Mouse (Mus musculus) ZHBTc4 (cell line): ENCODE measurements around the gene Sf3a2.
"Not testable (repeated sequence)": the region's sequence is repeated elsewhere in the genome, so short reads cannot be mapped to it uniquely, and the experiment has no call there.

Experiments
- DNase-seq: peaks from one replicate; pipeline ENCODE4 v3.0.0-alpha.2; 2011; ENCODE audit warnings: low read depth, low spot score

The Sf3a2 gene

DNA sequence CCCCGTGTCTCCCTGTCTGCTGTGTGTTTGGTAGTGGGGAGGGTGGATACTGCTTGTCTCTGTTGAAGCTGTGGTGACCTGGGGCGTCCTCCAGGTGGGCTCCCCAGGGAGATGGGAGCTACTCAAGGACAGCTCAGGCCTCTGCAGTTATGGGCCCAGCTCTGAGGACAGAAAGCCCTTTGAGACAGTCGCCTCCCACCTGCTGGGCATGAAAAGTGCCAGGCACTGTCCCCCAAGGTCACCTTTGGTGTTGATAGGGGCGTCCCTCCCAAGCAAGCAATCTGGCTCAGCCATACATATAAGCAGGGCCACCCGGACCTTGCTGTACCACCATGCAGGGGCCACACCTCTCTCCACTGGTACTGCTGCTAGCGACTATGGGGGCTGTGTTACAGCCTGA is 6.9 kb downstream of the Sf3a2 start, which contains the start of gene Amh:
Gene Amh, plus strand, starts transcription at position 328 of the 400 bp plus-strand sequence.
- no peak for DNase-seq

DNA sequence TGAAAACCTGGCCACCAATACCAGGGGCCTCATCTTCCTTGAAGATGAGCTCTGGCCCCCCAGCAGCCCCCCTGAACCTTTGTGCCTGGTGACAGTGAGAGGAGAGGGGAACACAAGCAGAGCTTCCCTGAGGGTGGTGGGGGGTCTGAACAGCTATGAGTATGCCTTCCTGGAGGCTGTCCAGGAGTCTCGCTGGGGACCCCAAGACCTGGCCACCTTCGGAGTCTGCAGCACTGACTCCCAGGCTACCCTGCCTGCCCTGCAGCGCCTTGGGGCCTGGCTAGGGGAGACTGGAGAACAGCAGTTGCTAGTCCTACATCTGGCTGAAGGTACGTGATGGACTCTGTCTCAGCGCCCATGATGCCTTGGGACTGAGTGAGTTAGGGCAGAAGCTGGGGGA is 7.3 kb downstream of the Sf3a2 start:
- DNase-seq, result no peak

- peak; percentile 79 for DNase-seq
These were observed 7.9 kb downstream of the Sf3a2 start for GRCm38 (mm10) chr10:80805925-80806324.

DNA sequence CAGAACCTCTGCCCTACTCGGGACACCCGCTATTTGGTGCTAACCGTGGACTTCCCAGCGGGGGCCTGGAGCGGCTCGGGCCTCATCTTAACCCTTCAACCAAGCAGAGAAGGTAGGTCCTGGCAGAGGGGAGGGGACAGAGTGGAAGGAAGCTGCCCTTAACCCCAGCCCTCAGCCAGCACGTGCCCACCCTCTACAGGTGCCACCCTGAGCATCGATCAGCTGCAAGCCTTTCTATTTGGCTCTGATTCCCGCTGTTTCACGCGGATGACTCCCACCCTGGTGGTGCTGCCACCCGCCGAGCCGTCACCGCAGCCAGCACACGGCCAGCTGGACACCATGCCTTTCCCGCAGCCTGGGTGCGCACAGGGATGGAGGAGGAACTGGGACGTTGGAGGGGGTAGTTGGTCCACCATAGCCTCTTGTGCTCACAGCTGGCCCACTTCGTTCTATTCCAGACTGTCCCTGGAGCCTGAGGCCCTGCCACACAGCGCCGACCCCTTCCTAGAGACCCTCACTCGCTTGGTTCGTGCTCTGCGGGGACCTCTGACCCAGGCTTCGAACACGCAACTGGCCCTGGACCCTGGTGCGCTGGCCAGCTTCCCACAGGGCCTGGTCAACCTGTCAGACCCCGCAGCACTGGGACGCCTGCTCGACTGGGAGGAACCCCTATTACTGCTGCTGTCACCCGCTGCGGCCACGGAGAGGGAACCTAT is 8.5 kb downstream of the Sf3a2 start:
- DNase-seq, result no peak

- DNase-seq, result peak; percentile 85
These were observed 9.1 kb downstream of the Sf3a2 start for GRCm38 (mm10) chr10:80807057-80807627.

DNA sequence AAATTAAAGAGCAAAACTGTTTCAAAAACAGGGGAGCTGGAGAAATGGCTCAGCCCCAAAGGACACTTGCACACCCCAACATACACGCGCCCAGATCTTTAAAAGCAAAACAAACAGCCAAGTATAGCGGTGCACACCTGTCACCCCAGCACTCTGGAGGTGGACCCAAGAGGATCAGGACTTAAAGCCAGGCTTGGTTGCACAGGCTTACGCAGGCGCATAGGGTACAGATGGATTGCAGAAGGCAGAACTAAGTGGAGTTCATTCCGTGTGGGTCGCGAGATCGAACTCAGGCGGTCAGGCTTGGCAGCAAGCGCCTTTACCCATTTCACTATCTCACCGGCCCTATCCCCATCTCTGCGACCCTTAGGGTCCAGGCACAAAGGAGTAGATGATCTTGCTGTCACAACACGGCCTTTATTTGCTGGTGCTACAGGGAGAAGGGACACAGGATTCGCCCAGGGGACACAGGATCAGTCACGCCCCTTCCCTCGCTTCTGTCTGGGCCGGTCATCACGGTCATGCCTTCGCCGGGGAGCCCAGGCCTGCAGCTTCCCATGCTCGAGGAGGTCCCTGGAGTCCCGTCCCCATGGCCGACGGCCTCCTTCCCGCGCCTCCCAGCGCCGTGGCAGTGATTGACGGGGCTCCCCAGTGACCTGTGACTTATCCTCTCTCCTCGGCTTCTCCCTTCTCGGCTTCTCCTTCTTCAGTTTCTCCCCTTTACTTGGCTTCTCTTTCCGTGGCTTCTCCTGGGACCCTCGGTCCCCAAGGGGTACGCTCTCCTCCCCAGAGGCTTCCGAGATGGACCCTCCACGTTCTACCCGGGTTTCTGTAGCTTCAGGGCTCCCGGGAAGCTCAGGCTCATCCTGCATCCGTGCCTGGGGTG is 10.3 kb downstream of the Sf3a2 start:
- DNase-seq, result no peak

DNA sequence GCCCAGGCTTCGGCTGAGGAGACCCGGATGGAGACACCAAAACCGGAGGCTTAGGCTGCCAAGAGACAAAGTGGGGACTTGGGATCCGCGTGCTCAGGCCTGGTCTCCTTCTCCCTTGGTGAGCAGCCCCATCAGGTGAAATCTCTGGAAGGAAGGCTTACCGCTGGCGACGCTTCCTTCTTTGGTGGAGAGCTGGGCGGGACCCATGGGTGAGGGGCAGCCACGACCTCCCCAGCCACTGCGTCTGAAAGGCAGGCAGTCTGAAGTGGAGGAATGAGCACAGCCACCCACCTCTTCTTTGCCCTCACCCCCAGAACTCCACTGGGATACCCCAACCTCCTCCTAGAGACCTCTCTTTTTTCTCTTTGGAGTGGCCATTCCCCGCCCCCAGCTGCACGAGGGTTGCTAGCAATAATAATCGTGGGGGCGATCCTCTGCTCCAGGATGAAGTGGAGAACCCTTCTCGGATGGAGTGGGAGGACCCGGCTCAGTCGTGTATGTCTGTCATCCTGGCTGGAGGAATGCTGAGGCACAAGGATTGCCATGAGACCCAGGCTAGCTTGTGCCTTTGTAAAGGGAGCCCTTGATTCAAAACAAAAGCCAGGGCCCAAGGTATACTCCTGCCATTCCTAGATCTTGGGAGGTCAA is 11.1 kb downstream of the Sf3a2 start:
- DNase-seq, result peak; percentile 39

- no peak for DNase-seq
These were observed 12.1 kb downstream of the Sf3a2 start for GRCm38 (mm10) chr10:80810084-80810483.

GRCm38 (mm10) chr10:80812391-80813041 is 14.5 kb downstream of the Sf3a2 start:
- DNase-seq, result no peak

GRCm38 (mm10) chr10:80813366-80813765 is 15.4 kb downstream of the Sf3a2 start, which contains the start of gene Jsrp1:
Jsrp1 (minus strand) TSS chr10:80813498.
- no peak for DNase-seq

DNA sequence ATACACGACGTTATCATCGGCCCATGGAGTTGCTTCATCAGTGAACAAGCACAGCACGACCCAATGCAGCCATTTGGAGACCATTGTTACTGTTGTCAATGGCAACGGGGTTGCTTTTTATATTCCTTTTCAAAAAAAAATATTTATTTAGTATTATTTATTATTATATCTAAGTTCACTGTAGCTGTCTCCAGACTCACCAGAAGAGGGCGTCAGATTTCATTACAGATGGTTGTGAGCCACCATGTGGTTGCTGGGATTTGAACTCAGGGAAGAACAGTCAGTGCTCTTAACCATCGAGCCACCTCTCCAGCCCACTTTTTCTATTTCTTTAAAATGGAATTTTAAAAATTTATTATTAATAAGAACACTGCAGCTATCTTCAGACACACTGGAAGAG is 16.8 kb downstream of the Sf3a2 start:
- DNase-seq, result no peak

DNA sequence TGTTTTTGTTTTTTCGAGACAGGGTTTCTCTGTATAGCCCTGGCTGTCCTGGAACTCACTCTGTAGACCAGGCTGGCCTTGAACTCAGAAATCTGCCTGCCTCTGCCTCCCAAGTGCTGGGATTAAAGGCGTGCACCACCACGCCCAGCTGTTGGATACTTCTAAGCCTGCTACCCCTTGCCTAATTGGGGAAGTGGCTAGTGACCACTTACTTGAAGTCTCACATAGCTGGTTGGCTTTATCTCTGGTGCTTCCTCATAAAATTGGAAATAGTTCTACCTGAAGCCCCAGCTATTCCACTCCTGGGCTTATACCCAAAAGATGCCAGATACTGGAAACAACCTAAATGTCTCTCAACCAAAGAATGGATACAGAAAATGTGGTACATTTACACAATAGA is 18.3 kb downstream of the Sf3a2 start:
- not testable (repeated sequence) for DNase-seq

GRCm38 (mm10) chr10:80817164-80817563 is 19.2 kb downstream of the Sf3a2 start:
- no peak for DNase-seq

DNA sequence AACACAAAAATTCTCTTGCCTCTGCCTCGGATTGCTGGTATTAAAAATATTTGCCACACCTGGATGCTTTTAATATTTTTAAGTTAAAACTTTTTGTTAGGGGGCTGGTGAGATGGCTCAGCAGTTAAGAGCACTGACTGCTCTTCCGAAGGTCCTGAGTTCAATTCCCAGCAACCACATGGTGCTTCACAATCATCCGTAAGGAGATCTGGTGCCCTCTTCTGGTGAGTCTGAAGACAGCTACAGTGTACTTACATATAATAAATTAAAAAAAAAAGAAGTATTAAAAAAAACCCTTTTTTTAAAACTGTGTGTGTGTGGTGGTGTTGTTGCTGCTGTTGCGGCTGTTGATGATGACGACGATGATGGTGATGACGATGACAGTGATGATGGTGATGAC is 20.0 kb downstream of the Sf3a2 start:
- peak; percentile 62 for DNase-seq

DNA sequence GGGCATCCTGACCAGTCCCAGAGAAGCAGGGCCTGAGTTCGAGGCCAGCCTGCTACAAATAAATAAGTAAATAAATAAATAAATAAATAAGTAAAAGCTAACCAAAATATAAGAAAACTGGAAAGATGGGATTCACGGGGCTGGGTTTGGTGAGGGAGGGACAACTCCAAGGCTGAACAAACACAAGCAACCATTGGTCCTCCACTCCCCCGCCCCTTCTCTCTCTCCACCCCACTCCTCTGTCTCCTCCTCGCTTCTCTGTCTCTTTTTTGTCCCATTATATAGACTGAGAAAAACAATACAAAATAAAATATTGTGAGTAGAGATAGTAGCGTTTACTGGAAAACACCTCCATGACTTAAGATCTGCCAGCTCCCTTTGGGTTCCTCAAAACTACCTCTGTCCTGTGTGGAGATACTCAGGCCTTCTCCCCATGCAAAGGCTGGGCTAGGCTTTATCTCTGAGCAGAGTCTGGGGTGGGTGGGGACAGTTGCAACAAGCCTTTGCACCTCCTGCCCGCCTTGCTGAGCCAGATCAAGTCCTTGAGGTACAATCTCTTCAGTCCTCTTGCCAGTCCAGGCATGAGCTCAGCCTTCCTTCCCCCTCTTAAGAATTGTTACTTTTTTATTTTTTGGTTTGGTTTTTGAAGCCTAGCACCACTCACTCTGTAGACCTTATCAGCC is 20.7 kb downstream of the Sf3a2 start:
- no peak for DNase-seq

DNA sequence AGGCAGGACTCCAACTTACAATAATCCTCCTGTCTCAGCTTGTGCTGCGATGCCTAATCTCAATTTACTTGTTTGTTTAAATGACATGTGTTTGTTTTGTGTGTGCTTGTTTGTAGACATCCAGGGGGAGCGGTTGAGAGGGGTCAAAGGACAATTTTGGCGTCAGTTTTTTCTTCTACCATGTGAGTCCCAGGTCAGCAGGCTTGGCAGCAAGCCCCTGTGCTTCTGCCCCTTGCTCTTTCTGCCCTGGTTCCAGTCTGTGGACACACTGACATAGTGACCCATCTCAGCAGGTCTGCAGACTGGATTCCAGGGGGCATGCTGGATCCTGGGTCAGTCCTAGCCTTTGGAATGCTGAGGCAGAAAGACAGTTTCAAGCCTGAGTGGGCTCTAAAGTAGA is 21.4 kb downstream of the Sf3a2 start:
- no peak for DNase-seq

GRCm38 (mm10) chr10:80821991-80822390 is 24.0 kb downstream of the Sf3a2 start:
- DNase-seq, result peak; percentile 67

DNA sequence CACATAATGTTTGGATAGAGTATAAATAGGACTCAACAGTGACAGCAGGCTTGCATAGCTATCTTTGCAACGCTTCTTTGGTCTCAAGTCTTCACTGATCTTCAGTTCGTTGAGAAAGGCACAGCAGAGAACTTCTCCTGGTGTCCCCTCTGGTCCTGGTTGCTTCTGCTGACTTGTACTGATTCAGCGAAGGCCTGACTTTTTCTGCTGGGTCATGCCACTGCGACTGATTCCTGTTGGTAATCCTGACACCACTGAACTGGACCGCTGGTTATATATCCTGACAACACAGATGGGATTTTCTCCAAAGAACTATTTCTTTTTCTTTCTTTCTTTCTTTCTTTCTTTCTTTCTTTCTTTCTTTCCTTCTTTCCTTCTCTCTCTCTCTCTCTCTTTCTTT is 24.5 kb downstream of the Sf3a2 start:
- no peak for DNase-seq

DNA sequence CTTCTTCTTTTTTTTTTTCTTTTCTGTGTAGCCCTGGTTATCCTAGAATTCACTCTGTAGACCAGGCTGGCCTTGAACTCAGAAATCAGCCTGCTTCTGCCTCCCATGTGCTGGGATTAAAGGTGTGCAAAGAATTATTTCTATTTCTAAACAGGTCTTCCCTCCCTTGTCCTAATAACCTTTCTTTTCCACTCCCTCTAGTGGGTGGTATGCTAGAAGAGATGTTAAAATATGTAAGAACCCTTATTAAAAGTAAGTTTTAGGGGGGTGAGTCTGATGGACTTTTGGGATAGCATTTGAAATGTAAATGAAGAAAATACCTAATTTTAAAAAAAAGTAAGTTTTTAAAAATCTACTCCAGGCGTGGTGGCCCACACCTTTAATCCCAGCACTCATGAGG is 25.3 kb downstream of the Sf3a2 start:
- no peak for DNase-seq

GRCm38 (mm10) chr10:80823847-80824643 is 26.0 kb downstream of the Sf3a2 start:
- DNase-seq, result peak; percentile 52
